Mouse (Mus musculus) CH12.LX (cell line): Measurements from ENCODE around the gene Usp36. TPM values are rescaled to one million over a fixed set of nuclear protein-coding genes. Genes with fewer than 3 reads are reported as not detected.
A peak's percentile ranks its signal among the peaks of the same experiment; 100 is the strongest.

ENCODE experiments used
- DNase-seq: peaks from one replicate; pipeline ENCODE4 v3.0.0-alpha.2; 2013; ENCODE audit errors: extremely low read depth
- H3K27ac ChIP-seq: 2 replicates; pipeline ENCODE4 v1.5.1; 2012; ENCODE audit warnings: low read depth, mild to moderate bottlenecking, control low read depth, moderate library complexity; ENCODE audit not compliant: insufficient read depth
- H3K27me3 ChIP-seq: replicated peaks from 2 replicates; pipeline ENCODE3; 2012; ENCODE audit warnings: inconsistent platforms
- H3K36me3 ChIP-seq, 2 experiments: replicated peaks in 1 of 2; 2 replicates each; pipeline versions ENCODE3 to v1.6.1; 2012; ENCODE audit warnings: inconsistent platforms in 1 of 2, low read length in 1 of 2, mild to moderate bottlenecking in 1 of 2, mixed read lengths in 1 of 2, moderate library complexity in 1 of 2; ENCODE audit not compliant: control insufficient read depth in 1 of 2, insufficient read depth in 1 of 2
- H3K4me1 ChIP-seq, 2 experiments: 2 replicates each; pipeline ENCODE4 v1.6.1; 2012; ENCODE audit warnings: inconsistent platforms in 1 of 2, moderate library complexity in 1 of 2; ENCODE audit not compliant: insufficient read depth in 2 of 2, control insufficient read depth in 1 of 2
- H3K4me2 ChIP-seq: 2 replicates; pipeline ENCODE4 v1.6.1; 2012; ENCODE audit warnings: low read depth, mild to moderate bottlenecking, control low read depth; ENCODE audit not compliant: poor library complexity, insufficient read depth, severe bottlenecking
- H3K4me3 ChIP-seq, 3 experiments: fragments of 150-350 bp in 1 of 3; sonication (generic) in 1 of 3; replicated peaks in 1 of 3; 2 replicates each; pipeline versions ENCODE3 to v1.5.1; 2011 to 2012; ENCODE audit warnings: low read depth in 2 of 3, low read length in 2 of 3, mild to moderate bottlenecking in 2 of 3, moderate library complexity in 2 of 3, control low read depth in 1 of 3, improper control_type of control experiment in 1 of 3, inconsistent platforms in 1 of 3, mixed read lengths in 1 of 3; ENCODE audit not compliant: poor library complexity in 1 of 3
- H3K79me2 ChIP-seq: replicated peaks from 2 replicates; pipeline ENCODE4 v1.6.1; 2012; ENCODE audit warnings: mild to moderate bottlenecking, moderate library complexity; ENCODE audit not compliant: control insufficient read depth, poor library complexity, insufficient read depth, severe bottlenecking; ENCODE audit errors: extremely low read depth
- H3K9ac ChIP-seq: 2 replicates; pipeline ENCODE4 v1.6.1; 2012; ENCODE audit warnings: low read depth, mild to moderate bottlenecking, control low read depth, moderate library complexity; ENCODE audit not compliant: insufficient read depth
- H3K9me3 ChIP-seq: replicated peaks from 2 replicates; pipeline ENCODE3; 2012; ENCODE audit warnings: low read length, inconsistent platforms, mixed read lengths
- BHLHE40 ChIP-seq: IDR thresholded peaks from 2 replicates; pipeline ENCODE4 v1.6.1; 2011; ENCODE audit warnings: mild to moderate bottlenecking, low read depth, low read length, improper control_type of control experiment
- CTCF ChIP-seq, 2 experiments: IDR thresholded peaks in 1 of 2; conservative IDR thresholded peaks in 1 of 2; 2 replicates each; pipeline ENCODE4 v1.5.1; 2011 to 2012; ENCODE audit warnings: low read depth in 2 of 2, low read length in 2 of 2, improper control_type of control experiment in 1 of 2, inconsistent platforms in 1 of 2, mild to moderate bottlenecking in 1 of 2, moderate library complexity in 1 of 2
- E2F4 ChIP-seq: IDR thresholded peaks from 2 replicates; pipeline ENCODE4 v1.6.1; 2011; ENCODE audit warnings: low read depth, low read length, improper control_type of control experiment; ENCODE audit not compliant: insufficient replicate concordance
- ELF1 ChIP-seq: IDR thresholded peaks from 2 replicates; pipeline ENCODE4 v1.6.1; 2014; ENCODE audit warnings: low read depth, mild to moderate bottlenecking, inconsistent platforms, low read length, improper control_type of control experiment
- HCFC1 ChIP-seq: IDR thresholded peaks from 2 replicates; pipeline ENCODE4 v1.6.1; 2012; ENCODE audit warnings: low read depth, mild to moderate bottlenecking, inconsistent platforms, low read length, improper control_type of control experiment
- IRF4 ChIP-seq: IDR thresholded peaks from 2 replicates; pipeline ENCODE4 v1.6.1; 2014; ENCODE audit warnings: low read depth, mild to moderate bottlenecking, inconsistent platforms, low read length, improper control_type of control experiment
- JUN ChIP-seq: IDR thresholded peaks from 2 replicates; pipeline ENCODE4 v1.6.1; 2011; ENCODE audit warnings: low read depth, mild to moderate bottlenecking, low read length, improper control_type of control experiment, moderate library complexity; ENCODE audit not compliant: insufficient read depth
- JUND ChIP-seq: conservative IDR thresholded peaks from 2 replicates; pipeline ENCODE4 v1.6.1; 2011; ENCODE audit warnings: low read depth, low read length, improper control_type of control experiment
- MAFK ChIP-seq: IDR thresholded peaks from 2 replicates; pipeline ENCODE4 v1.6.1; 2011; ENCODE audit warnings: low read length, improper control_type of control experiment; ENCODE audit not compliant: insufficient replicate concordance
- MAX ChIP-seq: IDR thresholded peaks from 2 replicates; pipeline ENCODE4 v1.6.1; 2011; ENCODE audit warnings: low read length, improper control_type of control experiment
- MAZ ChIP-seq: IDR thresholded peaks from 2 replicates; pipeline ENCODE4 v1.6.1; 2012; ENCODE audit warnings: low read depth, mild to moderate bottlenecking, inconsistent platforms, low read length, improper control_type of control experiment, moderate library complexity
- MEF2A ChIP-seq: IDR thresholded peaks from 2 replicates; pipeline ENCODE4 v1.6.1; 2014; ENCODE audit warnings: low read depth, mild to moderate bottlenecking, inconsistent platforms, low read length, improper control_type of control experiment, borderline replicate concordance
- MYC ChIP-seq: IDR thresholded peaks from 2 replicates; pipeline ENCODE4 v1.6.1; 2011; ENCODE audit warnings: low read depth, mild to moderate bottlenecking, improper control_type of control experiment, low read length
- NELFE ChIP-seq: IDR thresholded peaks from 2 replicates; pipeline ENCODE4 v1.6.1; 2011; ENCODE audit warnings: low read depth, low read length, improper control_type of control experiment
- RAD21 ChIP-seq: IDR thresholded peaks from 2 replicates; pipeline ENCODE4 v1.6.1; 2011; ENCODE audit warnings: low read depth, mild to moderate bottlenecking, low read length, improper control_type of control experiment, moderate library complexity
- RCOR1 ChIP-seq: conservative IDR thresholded peaks from 2 replicates; pipeline ENCODE4 v1.6.1; 2012; ENCODE audit warnings: low read depth, mild to moderate bottlenecking, inconsistent platforms, low read length, improper control_type of control experiment
- SMC3 ChIP-seq: IDR thresholded peaks from 2 replicates; pipeline ENCODE4 v1.6.1; 2011; ENCODE audit warnings: low read depth, low read length, improper control_type of control experiment
- USF1 ChIP-seq: IDR thresholded peaks from 2 replicates; pipeline ENCODE4 v1.6.1; 2014; ENCODE audit warnings: low read depth, mild to moderate bottlenecking, inconsistent platforms, low read length, improper control_type of control experiment
- USF2 ChIP-seq: conservative IDR thresholded peaks from 2 replicates; pipeline ENCODE4 v1.6.1; 2011; ENCODE audit warnings: low read depth, low read length, improper control_type of control experiment
- ZC3H11A ChIP-seq: IDR thresholded peaks from 2 replicates; pipeline ENCODE4 v1.6.1; 2012; ENCODE audit warnings: low read depth, mild to moderate bottlenecking, inconsistent platforms, low read length, improper control_type of control experiment
- ZNF384 ChIP-seq: IDR thresholded peaks from 2 replicates; pipeline ENCODE4 v1.6.1; 2012; ENCODE audit warnings: low read depth, low read length, improper control_type of control experiment, inconsistent platforms
- dilution Hi-C: fragments of 300-500 bp; cut with MboI; formaldehyde crosslinking; loops from 2 replicates; pipeline ENCODE4 v1.14.3; 2020; ENCODE audit warnings: low sequenced_read_pairs; ENCODE audit not compliant: extremely low pct_unique_long_range_greater_than_20kb, extremely low pct_ligation_motif_present
- in situ Hi-C: fragments of 300-500 bp; cut with MboI; formaldehyde crosslinking; loops from 3 replicates; pipeline ENCODE4 v1.14.3; 2019; ENCODE audit warnings: low sequenced_read_pairs, low pct_ligation_motif_present, low pct_unique_long_range_greater_than_20kb, mixed read lengths
- polyA plus RNA-seq: library from polyadenylated mRNA; unstranded; fragments of >175 nt; gene quantifications from 2 replicates; pipeline ENCODE4 v1.2.1, GENCODE M21; 2012; ENCODE audit warnings: low read depth; ENCODE audit not compliant: insufficient read length
- total RNA-seq, 2 experiments: library from RNA; depleted of rRNA; stranded (reverse); fragments of 300-350 nt in 1 of 2; fragments of >200 nt in 1 of 2; gene quantifications; 2 replicates each; pipeline ENCODE4 v1.2.3; 2012 to 2014

Gene Usp36
- total and polyA plus RNA-seq, 3 experiments, result 10.7 to 42.6 (median 19.5) TPM

DNA sequence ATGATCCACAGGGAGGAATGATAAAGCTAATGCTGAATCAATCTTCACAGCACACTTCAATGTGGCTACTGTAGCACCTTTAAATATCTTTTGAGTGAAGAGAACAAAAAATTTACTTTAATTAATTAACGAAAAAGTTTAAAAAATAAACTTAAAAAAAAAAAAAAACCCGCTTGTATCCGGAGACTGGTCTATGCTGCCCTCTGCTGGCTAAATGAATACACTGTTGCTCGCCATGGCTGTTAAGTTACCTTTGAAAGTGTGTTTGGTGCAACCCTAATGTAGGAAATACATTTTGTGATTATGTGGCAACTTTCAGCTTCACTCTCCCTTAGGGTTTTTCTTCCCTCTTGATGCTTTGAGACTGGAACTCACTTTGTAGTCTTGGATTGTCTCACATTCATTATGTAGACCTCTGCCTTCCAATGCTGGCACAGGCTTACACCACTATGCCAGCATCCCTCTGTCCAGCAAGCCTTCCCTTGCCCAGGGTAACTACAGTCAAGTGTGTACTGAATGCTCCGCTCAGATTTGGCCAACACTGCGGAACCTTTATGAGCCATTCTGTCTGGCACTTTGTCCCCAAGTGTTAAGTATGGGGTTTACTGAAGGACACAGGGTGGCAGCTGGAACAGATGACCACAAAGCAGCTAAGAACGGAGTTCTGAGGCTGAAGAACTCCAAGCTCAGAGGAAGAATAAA is 69.3 kb downstream of the Usp36 start:
- H3K4me3 ChIP-seq, result no peak overlapping the region
- no peaks in the 10 kb centered on the region for H3K9me3 ChIP-seq
- DNase-seq, result peak; percentile 74
- no peaks in the 10 kb centered on the region for H3K27me3 ChIP-seq
- peaks cover 27 to 92% of the 10 kb centered on the region in 2 experiments for H3K4me1 ChIP-seq
- dilution Hi-C loops (no loop called here), in situ Hi-C loops (no loop called here)
- H3K27ac ChIP-seq, result no peak overlapping the region
- no peak overlapping the region for H3K4me2 ChIP-seq
- peaks cover 0 to 61% of the 10 kb centered on the region in 2 experiments for H3K36me3 ChIP-seq
- H3K79me2 ChIP-seq, result no peaks in the 10 kb centered on the region
- no peak; the same call in 1 of the 2 replicates for TF ChIP-seq NELFE
- peak; percentile 31; the same call in 1 of the 2 replicates for TF ChIP-seq HCFC1
- TF ChIP-seq ZC3H11A, result peak; percentile 82
- TF ChIP-seq RAD21, result peak; percentile 96
- TF ChIP-seq USF2, result no peak
- TF ChIP-seq MAFK, result 0 out of 2 replicates have a peak, but pooled peaks have one; percentile 7
- peak; percentile 92 to 97 for TF ChIP-seq CTCF (conservative IDR thresholded peaks at IDR 0.05 in 1 of 2, IDR thresholded peaks at IDR 0.05 in 1 of 2; ENCODE audit: low read depth in 2 of 2, low read length in 2 of 2)
- peak; percentile 38; the same call in 1 of the 2 replicates for TF ChIP-seq JUND
- 0 out of 2 replicates have a peak, but pooled peaks have one; percentile 38 for TF ChIP-seq MYC
- peak; percentile 100 for TF ChIP-seq ZNF384
- TF ChIP-seq E2F4, result no peak
- TF ChIP-seq ELF1, result no peak
- TF ChIP-seq MEF2A, result no peak
- no peak for TF ChIP-seq MAZ
- no peak for TF ChIP-seq USF1
- peak; percentile 36; the same call in 1 of the 2 replicates for TF ChIP-seq JUN
- no peak for TF ChIP-seq BHLHE40
- 0 out of 2 replicates have a peak, but pooled peaks have one; percentile 35 for TF ChIP-seq IRF4
- TF ChIP-seq MAX, result no peak
- peak; percentile 86 for TF ChIP-seq SMC3
- TF ChIP-seq RCOR1, result no peak
- no peak overlapping the region for H3K9ac ChIP-seq
